Mouse (Mus musculus) megakaryocyte, embryonic 14.5 days (primary cell): Measurements from ENCODE around the gene Gfi1b.

Experiments used
- FLI1 ChIP-seq: IDR thresholded peaks from 2 replicates; pipeline ENCODE4 v1.6.1; 2012; ENCODE audit warnings: low read length, inconsistent platforms, mixed read lengths
- GATA1 ChIP-seq: IDR thresholded peaks from 3 replicates; pipeline ENCODE4 v1.6.1; 2012; ENCODE audit warnings: mixed read lengths, low read length, inconsistent platforms, borderline replicate concordance

DNA sequence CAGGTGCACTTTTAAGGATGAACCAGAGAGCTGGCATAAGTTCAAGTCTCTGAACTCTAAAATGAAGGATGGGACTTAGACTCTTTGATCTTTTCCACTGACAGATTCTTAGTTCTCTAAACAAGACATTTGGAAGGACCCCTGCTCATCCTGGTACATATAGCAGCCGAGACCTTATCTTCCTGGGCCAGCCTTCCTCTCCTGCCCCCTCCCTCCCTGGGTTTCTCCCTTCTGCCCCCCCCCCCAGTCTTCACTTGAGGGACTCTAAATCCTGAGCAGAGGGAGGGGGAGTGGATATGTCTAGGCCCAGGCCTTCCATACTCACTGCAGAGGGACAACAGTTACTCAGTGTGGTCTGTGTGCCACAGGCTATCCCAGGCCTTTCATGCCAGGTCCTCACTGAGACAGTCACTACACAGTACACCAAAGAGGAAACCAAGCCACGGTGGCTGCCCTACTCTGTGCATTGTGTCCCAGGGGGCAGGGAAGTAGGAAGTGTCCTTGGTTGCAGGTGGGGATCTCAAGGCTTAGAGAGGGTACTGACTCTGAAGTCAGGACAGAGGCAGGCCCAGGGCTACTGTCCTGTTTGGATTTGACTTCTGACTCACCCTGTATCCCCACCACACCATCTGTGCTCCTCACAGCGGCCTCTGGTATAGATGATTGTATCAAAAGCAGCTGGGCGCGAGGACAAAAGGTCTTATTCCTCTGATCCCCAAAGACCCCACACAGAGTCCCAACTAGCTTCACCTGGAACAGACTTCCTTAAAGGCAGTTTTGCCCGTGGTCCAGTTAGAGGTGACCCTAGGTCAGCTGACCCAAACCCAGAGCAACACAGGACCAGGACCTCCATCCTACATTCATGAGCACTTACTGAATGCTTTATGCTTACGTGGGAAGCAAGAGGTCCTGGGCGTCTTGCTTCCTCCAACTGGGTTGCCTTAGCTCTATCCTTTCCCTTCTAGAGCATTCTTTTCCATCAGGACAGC is 4.0 kb downstream of the Gfi1b start:
- TF ChIP-seq FLI1, result no peak
- TF ChIP-seq GATA1, result no peak
